Mouse (Mus musculus): ENCODE data around the gene Cd276. TPM values are rescaled to one million over a fixed set of nuclear protein-coding genes. Genes with fewer than 3 reads are reported as not detected.

The Cd276 gene
- total RNA-seq, 2 experiments from 2014 or later = 7.3 to 8.0 TPM

- Histone ChIP-seq H3K4me3 (no peak overlapping the region), H3K27ac (0 out of 2 replicates have a peak overlapping the region, but pooled peaks have one; percentile 28)
- intact Hi-C loops (cut with DNase I) = no loop called here
- peak; percentile 44 for TF ChIP-seq CTCF (IDR thresholded peaks at IDR 0.05)
- DNase-seq (ENCODE audit: extremely low spot score in 1 of 2, low spot score in 2 of 2) = peak in 1 of 2 experiments; percentile 40
Observed at GRCm38 (mm10) chr9:58496470-58497182, 58.6 kb downstream of the Cd276 start.

GRCm38 (mm10) chr9:58495035-58495434 lies 60.2 kb downstream of the Cd276 start:
- no peak; the same call in 1 of the 2 replicates for TF ChIP-seq CTCF (IDR thresholded peaks at IDR 0.05)
- peak overlapping the region; percentile 20 for H3K27ac ChIP-seq
- H3K4me3 ChIP-seq = no peak overlapping the region
- DNase-seq (ENCODE audit: extremely low spot score in 1 of 2, low spot score in 2 of 2) = no peak
- intact Hi-C loops (cut with DNase I) = loop anchor here (2.0 kb wide), 1 partner anchor 164 kb away; no protein-coding TSS in a partner anchor

- intact Hi-C loops (cut with DNase I) = no loop called here
- H3K4me3 ChIP-seq = peak overlapping the region; percentile 88
- peak overlapping the region; percentile 93; the same call in 1 of the 2 replicates for H3K27ac ChIP-seq
- TF ChIP-seq CTCF (IDR thresholded peaks at IDR 0.05) = no peak
- no peak for DNase-seq (ENCODE audit: extremely low spot score in 1 of 2, low spot score in 2 of 2)
Observed at GRCm38 (mm10) chr9:58490391-58490790, 64.8 kb downstream of the Cd276 start.

- no peak for DNase-seq (ENCODE audit: extremely low spot score in 1 of 2, low spot score in 2 of 2)
- Histone ChIP-seq H3K4me3 (peak overlapping the region; percentile 88), H3K27ac (peak overlapping the region; percentile 93)
- no peak for TF ChIP-seq CTCF (IDR thresholded peaks at IDR 0.05)
- intact Hi-C loops (cut with DNase I) = loop anchor here (2.0 to 5.0 kb wide), 2 partner anchors 47 to 118 kb away; partner anchors contain the start of gene Tbc1d21
Observed at GRCm38 (mm10) chr9:58489865-58490165, 65.4 kb downstream of the Cd276 start.

- intact Hi-C loops (cut with DNase I) = loop anchor here (2.0 to 5.0 kb wide), 2 partner anchors 46 to 117 kb away; partner anchors contain the start of gene Tbc1d21
- TF ChIP-seq CTCF (IDR thresholded peaks at IDR 0.05) = no peak
- Histone ChIP-seq H3K4me3 (peak overlapping the region; percentile 88), H3K27ac (peak overlapping the region; percentile 93)
- peak in 1 of 2 experiments; percentile 47 for DNase-seq (ENCODE audit: extremely low spot score in 1 of 2, low spot score in 2 of 2)
Observed at GRCm38 (mm10) chr9:58489133-58489864, 65.9 kb downstream of the Cd276 start.

- no peak; the same call in 1 of the 2 replicates for TF ChIP-seq CTCF (IDR thresholded peaks at IDR 0.05)
- DNase-seq (ENCODE audit: extremely low spot score in 1 of 2, low spot score in 2 of 2) = peak; percentile 70 to 73
- intact Hi-C loops (cut with DNase I) = loop anchor here (2.0 to 5.0 kb wide), 2 partner anchors 45 to 116 kb away; partner anchors contain the start of gene Tbc1d21
- H3K27ac ChIP-seq = peak within 1 kb of the TSS; percentile 93
- H3K4me3 ChIP-seq = peak within 1 kb of the TSS; percentile 88
Observed at GRCm38 (mm10) chr9:58487851-58488801, 67.1 kb downstream of the Cd276 start, which contains the start of gene Insyn1. Gene Insyn1 (plus strand): TSS chr9:58488603.

- Histone ChIP-seq H3K27ac (no peak overlapping the region), H3K4me3 (no peak overlapping the region)
- intact Hi-C loops (cut with DNase I) = loop anchor here (5.0 kb wide), 1 partner anchor 115 kb away; the partner anchor contains the start of gene Tbc1d21
- DNase-seq (ENCODE audit: extremely low spot score in 1 of 2, low spot score in 2 of 2) = no peak
- no peak for TF ChIP-seq CTCF (IDR thresholded peaks at IDR 0.05)
Observed at GRCm38 (mm10) chr9:58487076-58487475, 68.2 kb downstream of the Cd276 start.

Other genes with a start within 250 kb of the Cd276 start
- 1 to 10 TPM; 2.1 to 2.2 TPM for gene Loxl1, start 242.3 kb downstream of the Cd276 start, total RNA-seq (2021)
- gene Tbc1d21, start 185.0 kb downstream of the Cd276 start, total RNA-seq (2021) = not detected
- 100 to 1,000 TPM; 214 to 230 TPM for gene Insyn1, start 66.8 kb downstream of the Cd276 start, total RNA-seq (2021)
- 100 to 1,000 TPM; 951 to 958 TPM for gene Nptn, start 26.8 kb upstream of the Cd276 start, total RNA-seq (2021)
- gene Rec114, start 188.5 kb upstream of the Cd276 start, total RNA-seq (2021) = under 1 TPM; 0.70 TPM

Data from left cerebral cortex, adult 2 months (tissue).